Mouse (Mus musculus) thymus, adult 18-20 months (tissue): Measurements from ENCODE around the gene Ptprf.

Source experiments
- DNase-seq, 2 experiments: peaks; one replicate each; pipeline ENCODE4 v3.0.0; 2022; ENCODE audit warnings: mixed read lengths in 2 of 2

Ptprf gene

GRCm38 (mm10) chr4:118205906-118206305 is 85.3 kb downstream of the Ptprf start:
- DNase-seq = no peak

- no peak for DNase-seq
These were observed 92.1 kb downstream of the Ptprf start for GRCm38 (mm10) chr4:118199093-118199492.

- DNase-seq = no peak
These were observed 92.6 kb downstream of the Ptprf start for GRCm38 (mm10) chr4:118198606-118199005.

- no peak for DNase-seq
These were observed 95.0 kb downstream of the Ptprf start for GRCm38 (mm10) chr4:118196185-118196584.

GRCm38 (mm10) chr4:118180301-118181080 is 110.7 kb downstream of the Ptprf start:
- no peak for DNase-seq

GRCm38 (mm10) chr4:118179467-118180300 is 111.5 kb downstream of the Ptprf start, which contains the start of gene Kdm4a:
Gene Kdm4a, minus strand, starts transcription at chr4:118180043.
- DNase-seq = peak; percentile 88 to 93

- no peak for DNase-seq
These were observed 112.2 kb downstream of the Ptprf start for GRCm38 (mm10) chr4:118178952-118179466.

- no peak for DNase-seq
These were observed 118.7 kb downstream of the Ptprf start for GRCm38 (mm10) chr4:118172461-118172860.

GRCm38 (mm10) chr4:118171006-118171405 is 120.2 kb downstream of the Ptprf start:
- no peak for DNase-seq

GRCm38 (mm10) chr4:118162123-118162522 is 129.1 kb downstream of the Ptprf start:
- no peak for DNase-seq
